Mouse (Mus musculus): ENCODE data around the gene Crocc.

Crocc gene

GRCm38 (mm10) chr4:141067516-141068046, 7.2 kb upstream of the Crocc start:
- in situ Hi-C loops (cut with MboI), result no loop called here

DNA sequence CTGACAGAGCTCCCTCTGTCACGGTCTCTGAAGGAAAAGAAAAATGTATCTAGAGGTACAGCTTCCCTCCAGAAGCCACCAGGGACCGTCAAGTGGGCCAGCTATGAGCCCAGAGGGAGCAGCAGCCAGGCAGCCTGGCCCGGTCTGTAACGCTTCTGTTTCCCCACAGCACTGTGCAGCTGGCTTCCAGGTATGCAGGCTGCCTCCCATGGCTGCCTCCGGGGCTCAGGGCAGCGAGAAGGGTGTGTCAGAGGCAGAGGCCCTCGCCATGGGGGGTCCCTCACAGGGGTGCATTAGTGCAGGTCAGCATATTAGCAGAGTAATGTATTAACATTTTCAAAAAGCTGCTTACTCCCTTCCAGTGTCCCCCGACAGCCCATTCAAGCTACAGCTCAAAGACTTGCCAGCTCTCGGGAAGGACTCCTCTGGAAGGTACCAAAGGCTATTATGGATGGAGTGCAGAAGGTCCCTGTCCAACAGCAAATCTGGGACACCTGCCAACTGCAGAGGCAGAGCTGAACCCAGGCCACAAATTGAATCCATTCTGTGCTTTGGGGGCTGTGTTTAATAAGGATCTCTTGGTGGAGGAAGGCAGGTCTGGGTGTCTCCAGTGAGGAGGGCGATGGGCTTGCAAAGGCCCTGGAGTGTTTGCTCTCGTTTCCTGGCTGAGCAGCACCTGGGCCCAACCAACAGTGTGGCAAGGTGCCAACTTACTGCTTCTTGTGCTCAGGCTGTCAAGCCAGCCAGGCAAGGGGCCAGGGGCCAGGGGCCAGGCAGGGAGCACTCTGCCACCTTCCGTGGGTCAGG, 6.6 kb upstream of the Crocc start:
- in situ Hi-C loops (cut with MboI), result no loop called here

DNA sequence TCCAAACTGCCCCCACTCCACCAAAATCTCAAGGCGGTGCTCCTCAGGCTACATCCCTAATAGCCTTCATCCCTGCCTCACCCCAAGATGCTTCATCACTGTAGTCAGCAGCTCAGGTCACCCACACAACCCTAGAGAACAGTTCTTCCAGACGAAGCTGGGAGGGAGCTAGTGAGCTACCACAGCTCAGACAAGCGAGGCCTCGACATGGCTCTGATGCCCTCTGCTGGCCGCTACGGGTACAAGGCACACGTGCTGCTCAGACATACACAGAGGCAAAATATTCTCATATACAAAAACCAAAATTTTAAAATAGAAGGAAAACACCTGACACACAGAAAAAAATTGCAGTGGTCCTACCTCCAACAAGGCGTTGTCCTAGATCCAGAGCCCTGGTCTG, 4.8 kb upstream of the Crocc start:
- in situ Hi-C loops (cut with MboI), result no loop called here

GRCm38 (mm10) chr4:141064104-141064659, 3.8 kb upstream of the Crocc start:
- in situ Hi-C loops (cut with MboI), result no loop called here

GRCm38 (mm10) chr4:141059616-141060425, 529 bp downstream of the Crocc start:
- in situ Hi-C loops (cut with MboI), result no loop called here

GRCm38 (mm10) chr4:141058835-141059234, 1.5 kb downstream of the Crocc start:
- in situ Hi-C loops (cut with MboI), result no loop called here

DNA sequence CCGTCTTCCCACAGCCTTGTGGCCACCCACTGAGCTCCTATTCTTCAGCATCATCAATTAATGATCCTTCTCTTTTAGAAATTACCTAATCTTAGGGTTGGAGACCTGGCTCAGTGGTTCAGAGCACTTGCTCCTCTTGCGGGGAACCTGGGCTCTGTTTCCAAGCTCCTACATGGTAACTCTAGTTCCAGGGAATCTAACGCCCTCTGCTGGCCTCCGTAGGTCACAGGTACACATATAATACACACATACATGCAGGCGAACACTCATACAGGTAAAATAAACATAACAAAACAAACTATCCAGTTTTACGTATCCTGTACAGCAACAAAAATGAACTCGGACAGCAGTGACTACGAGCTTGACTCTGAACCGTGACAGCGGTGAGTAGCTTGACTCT, 3.4 kb downstream of the Crocc start:
- in situ Hi-C loops (cut with MboI), result no loop called here

- in situ Hi-C loops (cut with MboI), result no loop called here
These were observed 6.7 kb downstream of the Crocc start for GRCm38 (mm10) chr4:141053568-141054161.

DNA sequence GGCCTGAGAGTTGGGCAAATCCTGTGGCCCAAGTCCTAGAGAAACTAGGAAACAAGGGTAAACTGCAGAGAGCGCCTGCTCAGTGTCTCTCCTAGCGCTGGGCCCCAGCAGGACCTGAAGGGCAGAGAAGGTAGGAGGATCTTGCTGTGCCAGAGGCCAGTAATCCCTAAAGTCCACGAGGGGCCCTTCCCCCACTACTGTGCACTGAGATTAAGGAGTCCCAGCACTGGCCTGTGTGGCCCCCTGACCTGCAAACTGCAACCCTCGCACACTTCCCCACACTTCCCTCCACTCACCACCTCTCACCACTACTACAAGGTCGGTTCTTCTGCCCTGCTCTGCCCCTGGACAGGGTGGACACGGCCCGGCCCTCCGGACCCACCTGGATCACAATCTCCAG, 7.2 kb downstream of the Crocc start:
- in situ Hi-C loops (cut with MboI), result no loop called here

GRCm38 (mm10) chr4:141052442-141052841, 7.9 kb downstream of the Crocc start:
- in situ Hi-C loops (cut with MboI), result no loop called here

GRCm38 (mm10) chr4:141049476-141049835, 10.9 kb downstream of the Crocc start:
- in situ Hi-C loops (cut with MboI), result no loop called here

GRCm38 (mm10) chr4:141048810-141049475, 11.4 kb downstream of the Crocc start:
- in situ Hi-C loops (cut with MboI), result no loop called here

GRCm38 (mm10) chr4:141044816-141045215, 15.5 kb downstream of the Crocc start:
- in situ Hi-C loops (cut with MboI), result no loop called here

DNA sequence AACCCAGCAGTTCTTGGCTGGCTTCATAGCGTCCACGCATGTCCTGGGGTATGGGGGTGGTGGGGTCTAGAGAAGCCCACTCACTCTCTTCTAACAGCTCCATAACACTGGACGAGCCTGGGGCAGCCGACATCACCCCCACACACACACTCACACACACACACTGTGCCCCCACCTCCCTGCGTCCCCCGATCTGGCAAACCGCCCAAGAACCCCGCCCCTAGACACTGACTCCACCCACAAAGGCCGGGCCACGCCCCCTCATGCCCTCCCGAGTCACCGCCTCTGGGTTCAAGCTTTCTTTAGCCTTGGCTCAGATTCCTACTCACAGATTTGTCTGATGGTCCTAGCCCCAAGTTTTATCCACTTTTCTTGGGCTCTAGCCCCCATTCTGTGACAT, 19.2 kb downstream of the Crocc start:
- in situ Hi-C loops (cut with MboI), result no loop called here

DNA sequence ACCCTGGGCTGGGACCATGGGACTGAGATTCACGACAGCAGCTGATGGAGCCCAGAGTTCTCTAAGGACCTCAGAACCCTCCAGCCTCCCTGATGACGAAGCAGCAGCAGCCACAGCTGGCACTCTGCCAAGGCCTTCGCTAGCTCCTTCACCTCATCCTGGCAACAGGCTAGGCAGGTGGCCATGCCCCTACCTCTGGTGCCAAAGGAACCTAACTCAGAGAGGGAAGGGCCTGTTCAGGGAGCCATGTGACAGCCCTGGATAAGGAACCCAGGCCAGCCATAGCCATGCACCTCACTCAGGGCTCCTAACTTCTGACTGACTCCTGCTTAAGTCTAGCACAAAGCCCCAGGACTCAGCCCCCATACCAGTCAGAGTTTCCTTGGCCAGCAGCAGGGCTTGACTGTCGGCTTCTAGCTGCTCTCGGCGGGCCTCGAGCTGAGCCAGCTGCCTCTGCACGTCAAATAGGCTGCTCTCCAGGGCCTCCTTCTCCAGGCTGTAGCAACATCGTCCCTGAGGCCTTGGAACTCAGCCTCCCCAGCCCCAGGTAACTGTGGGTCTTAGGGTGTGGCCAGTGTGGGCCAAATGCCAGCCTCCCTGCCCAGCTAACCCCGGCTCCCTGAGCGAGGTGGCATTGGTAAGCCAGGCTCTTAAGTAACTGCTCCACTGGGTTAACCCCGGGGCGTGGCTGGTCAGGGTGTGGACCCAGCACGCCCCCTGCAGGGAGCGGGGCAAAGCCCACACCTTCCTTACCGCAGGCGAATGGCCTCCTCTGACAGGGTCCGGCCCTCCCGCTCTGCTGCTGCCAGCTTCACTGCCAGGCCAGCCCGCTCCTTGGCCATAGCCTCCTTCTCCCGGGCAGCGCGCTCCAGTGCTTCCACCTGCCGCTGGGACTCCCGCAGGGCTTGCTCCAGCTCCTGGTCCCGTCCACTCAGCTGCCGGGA, 26.5 kb downstream of the Crocc start:
- in situ Hi-C loops (cut with MboI), result loop anchor here (10.0 kb wide), 1 partner anchor 129 kb away; the partner anchor contains the start of gene Padi2

- in situ Hi-C loops (cut with MboI), result loop anchor here (10.0 kb wide), 1 partner anchor 127 kb away; the partner anchor contains the start of gene Padi2
These were observed 28.6 kb downstream of the Crocc start for GRCm38 (mm10) chr4:141031733-141032132.

DNA sequence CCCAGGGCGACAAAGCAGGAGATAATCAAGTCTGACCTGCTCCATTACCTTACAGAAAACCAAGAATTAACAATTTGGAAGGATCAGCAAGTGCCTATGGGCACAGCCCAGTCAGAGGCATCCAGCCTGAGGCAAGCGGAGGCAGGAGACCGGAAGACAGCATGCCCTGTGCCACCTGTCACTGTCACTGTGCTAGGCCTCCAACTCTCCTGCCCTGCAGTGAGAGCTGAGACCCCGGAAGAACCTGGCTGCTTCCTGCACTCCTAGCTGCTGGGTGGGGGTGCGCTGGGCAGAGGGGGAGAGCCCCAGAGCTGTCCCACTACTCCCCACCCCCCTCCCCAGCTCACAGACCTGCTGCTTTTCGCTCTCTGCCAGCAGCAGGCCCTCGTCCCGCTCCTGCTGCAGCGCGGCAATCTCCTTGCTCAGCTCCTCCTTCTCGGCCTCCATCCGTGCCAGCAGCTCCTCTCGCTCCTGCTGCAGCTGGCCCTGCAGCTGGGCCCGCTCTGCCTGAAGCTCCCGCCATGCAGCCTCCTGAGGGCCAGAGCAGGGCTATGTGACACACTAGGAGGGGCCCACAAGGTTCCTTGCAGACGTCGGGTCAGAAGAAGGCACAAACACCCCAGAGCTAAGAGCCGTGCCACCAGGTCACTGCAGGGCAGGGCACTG, 29.7 kb downstream of the Crocc start:
- in situ Hi-C loops (cut with MboI), result loop anchor here (10.0 kb wide), 1 partner anchor 126 kb away; the partner anchor contains the start of gene Padi2

DNA sequence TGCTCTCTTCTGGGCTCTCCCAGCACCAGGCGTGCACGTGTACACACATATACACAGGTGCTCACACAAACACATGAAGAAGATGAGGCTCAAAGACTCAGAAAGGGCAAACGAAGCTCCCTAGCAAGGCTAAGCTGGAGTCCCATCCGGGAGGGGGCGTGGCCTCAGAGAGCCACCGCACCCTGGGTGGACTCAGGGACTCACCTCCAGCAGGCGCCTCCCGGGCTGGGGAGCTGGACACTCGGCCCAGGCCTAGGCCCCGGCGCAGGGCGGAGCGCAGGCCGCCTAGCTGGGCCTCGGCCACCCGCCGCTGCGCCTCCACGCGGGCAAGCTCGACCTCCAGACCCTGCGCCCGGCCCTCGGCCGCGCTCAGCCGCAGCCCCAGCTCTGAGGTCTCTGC, 35.4 kb downstream of the Crocc start:
- in situ Hi-C loops (cut with MboI), result no loop called here

DNA sequence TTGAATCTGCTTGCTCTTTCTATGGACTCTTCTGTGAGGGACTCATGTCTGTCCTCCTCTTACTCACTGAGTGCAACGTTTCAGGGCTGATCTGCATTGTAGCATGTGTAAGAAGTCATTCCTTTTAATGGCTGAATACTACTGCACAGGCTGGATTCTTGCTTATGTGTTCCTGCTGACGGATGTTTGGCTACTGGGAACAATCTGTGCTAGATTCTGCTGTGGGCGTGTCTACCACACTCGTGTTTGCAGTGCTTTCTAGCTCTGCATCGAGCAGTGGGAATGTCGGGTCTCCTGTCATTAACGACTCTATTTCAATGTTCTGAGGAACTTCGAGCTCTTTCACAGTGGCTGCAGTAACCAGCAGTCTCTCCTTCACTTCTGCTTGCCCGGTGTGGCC, 36.3 kb downstream of the Crocc start:
- in situ Hi-C loops (cut with MboI), result no loop called here

DNA sequence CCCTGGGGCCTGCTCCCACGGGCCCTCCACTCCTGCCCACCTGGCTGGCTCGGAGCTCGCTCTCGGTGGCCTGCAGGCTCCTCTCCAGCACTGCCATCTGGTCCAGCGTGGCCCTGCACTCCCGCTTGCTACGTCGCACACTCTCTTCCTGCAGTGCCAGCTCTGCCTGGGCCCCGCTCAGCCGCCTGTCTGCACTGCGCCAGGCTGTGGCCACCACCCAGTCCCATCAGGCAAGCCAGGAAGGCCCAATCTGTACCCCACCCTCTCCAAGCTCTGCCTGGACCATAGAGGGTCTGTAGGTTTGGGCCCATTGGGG, 38.8 kb downstream of the Crocc start:
- in situ Hi-C loops (cut with MboI), result no loop called here

Data from mature B cell (primary cell).